Mouse (Mus musculus): Measurements from ENCODE around the gene Tmem150b.
A peak's percentile ranks its signal among the peaks of the same experiment; 100 is the strongest.

Gene Tmem150b

DNA sequence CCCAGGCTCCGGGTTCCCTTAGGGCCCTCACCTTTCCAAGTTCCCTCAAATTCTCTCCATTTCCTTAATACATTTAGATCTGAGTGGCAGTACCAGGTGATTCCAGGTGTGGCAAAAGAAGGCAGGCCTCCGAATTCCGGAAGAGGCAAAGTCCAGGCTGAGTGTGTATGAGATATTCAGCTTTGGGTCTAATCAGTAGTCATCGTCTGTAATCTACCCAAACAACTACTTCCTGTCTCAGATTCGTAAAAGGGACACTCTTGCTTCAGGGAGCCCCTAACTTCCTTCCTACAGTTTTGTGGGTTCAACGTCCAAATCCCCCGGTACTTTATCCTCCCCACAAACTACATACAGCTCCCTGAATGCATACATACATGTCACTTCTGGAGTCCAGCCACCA lies at the start of gene Tmem150b:
Tmem150b (minus strand) TSS at position 81 of the 400 bp plus-strand sequence.
- DNase-seq = no peak

DNA sequence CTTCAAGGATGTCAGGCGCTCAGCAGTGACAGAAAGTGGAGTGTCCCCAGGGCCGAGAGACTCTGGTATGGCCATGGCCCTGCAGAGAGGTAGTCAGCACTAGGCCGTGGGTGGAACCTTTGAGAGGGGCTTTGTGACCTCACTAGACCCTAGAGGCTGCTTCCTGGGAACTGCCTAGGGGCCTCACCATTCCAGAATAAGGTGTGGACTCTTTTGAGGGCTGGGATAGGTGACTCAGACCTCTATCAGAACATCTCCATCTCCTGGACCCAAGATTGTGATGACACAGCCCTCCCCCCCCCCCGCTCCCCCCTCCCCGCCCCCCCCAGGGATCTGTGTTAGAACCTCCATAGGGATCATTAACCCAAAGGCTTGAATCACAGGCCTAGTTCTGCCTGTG lies 46.2 kb upstream of the Tmem150b start, which contains the start of gene Fam71e2:
Fam71e2 (minus strand) TSS at position 101 of the 400 bp plus-strand sequence.
- no peak for DNase-seq

DNA sequence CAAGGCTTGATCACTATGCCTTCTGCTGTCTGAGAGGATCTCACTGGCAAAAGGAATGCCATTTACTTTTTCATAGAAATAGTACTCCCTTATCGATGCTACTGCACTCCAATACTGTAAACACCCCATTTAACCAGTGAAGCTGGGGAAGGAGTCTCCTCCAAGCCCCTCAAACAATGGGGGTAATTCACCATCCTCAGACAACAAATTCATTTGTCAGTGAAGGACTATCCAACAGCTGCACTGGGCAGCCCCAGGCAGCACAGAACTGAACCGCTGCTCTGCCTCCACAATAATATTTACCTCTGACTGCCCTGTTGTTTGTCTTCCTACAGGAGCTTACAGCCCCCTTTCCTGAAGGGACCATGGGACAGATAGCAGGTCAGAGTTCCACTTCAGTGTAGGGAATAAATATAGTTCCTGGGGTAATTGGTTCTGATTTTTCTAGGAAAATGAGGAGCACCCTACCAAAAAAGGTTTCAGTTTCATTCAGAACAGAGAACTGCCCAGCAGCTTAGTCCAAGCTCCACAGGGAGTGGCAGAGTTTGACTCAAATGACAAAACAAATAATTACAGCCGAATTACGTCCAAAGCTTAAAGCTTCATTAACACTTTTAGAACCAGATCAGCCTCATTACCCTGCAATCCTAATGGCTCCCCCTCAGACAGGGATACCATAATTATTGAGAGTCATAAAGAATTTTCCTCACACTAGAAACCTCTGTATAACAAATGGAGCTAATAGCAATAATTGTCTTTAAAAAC lies 40.1 kb upstream of the Tmem150b start:
- DNase-seq = no peak

DNA sequence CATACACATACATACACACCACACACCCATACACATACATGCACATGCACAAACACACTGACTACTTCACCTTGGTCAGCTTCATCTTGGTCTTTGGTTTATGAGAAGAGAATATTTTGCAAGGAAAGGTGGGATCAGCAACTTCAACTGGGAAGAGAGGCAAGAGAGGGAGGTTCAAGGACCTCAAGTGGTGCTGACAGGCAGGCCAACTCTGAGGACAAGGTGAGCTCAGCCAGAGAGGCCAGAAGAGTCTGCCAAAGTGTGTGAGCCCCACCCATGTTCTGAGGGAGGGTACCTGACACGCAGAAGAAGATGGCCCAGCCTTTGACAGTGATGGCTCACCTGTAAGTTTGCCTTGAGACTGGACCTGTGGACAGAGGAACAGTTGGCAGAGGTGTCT lies 34.6 kb upstream of the Tmem150b start:
- no peak for DNase-seq

DNA sequence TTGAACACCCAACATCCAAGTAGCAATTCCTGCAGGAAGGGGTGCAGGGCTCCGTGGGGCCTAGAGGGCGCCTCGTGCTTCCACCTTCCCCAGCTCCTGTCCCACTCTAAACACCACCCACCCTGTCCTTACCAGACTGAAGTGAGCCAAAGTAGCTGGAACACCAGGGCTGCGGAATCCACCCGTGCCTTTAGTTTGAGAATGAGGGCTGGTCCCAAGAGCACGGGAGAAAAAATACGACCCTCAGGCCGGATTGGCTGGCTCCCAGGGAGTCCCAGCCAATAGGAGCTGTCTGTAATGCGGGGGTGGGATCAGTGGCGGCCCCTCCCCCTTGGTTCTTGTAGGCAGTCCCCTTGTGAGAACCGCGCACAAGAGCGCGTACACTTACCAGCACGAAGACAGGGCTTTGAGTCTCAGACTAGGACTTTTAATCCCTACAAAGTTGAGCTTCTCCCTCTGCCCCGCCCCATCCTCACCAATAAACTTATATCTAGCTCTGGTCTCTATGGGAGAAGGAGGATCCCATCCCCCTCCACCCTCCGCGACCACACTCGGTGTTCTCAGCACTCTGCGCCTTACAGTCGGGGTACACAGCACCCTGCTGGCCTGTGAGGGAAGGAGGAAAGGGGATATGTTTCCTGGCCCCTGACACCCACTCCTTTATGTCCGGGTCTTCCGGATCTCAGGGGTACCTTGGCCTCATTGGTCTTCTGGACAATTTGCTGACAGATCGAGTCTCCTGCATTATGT lies 27.9 kb upstream of the Tmem150b start, which contains the start of gene Cox6b2:
Cox6b2 (minus strand) TSS at position 274 of the 750 bp plus-strand sequence.
- peak; percentile 80 for DNase-seq

DNA sequence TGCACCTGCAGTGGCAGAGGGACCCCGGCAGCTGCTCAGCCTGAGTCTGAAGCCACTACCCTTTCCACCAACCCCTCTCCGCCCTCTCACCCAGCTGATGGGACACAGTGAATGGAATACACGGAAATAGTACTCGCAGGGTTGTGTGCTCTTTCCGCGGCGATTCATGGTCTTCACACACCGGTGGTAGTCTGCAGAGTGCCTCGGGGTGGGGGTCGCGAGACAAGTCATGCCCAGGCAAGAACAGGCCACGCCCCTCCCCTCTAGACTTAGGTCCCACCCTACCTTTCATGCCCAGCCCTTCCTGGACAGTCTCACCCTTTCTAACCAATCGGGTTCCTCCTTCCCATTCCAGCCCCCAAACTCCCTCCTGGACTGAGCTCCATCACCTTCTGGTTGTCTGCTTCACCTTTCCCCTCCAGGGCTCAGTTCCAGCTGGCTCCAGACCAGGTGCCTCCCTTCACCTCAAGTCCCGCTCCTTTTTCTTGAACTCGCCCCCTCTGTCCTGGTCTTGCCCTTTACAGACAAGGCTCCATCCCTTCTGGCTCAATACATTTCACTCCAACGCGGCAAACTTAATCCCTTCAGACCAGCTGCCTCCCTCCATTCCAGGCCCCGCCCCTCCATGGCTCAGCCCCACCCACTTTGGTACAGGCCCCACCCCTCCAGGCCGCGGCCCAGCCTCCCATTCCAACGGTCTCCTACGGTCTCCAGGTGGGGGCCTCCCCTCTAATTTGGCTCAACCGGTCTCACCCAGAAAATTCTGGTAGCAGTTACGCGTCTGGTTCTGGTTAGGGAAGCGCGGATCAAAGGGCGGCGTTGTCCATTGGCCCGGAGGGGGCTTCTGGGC lies 27.1 kb upstream of the Tmem150b start:
- DNase-seq = peak; percentile 68

DNA sequence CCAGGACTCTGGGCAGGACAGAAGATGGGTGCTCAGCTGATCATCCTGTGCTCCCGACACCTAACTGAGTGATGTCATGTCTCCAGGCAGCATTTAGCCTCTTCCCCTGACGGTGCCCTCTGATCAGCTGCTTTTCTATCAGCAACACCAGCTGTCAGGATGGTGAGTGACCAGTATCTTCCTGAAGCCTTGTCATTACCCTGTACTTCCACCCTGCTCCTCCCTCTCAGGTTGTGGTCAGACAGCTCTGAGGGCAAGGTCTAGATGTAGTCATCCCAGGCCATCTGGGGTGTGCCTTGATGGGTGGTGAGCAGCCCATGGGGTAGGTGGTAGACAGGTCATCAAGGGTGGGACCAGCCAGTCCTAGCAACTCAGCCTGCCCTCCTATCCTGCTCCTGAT lies 24.1 kb upstream of the Tmem150b start:
- DNase-seq = no peak

DNA sequence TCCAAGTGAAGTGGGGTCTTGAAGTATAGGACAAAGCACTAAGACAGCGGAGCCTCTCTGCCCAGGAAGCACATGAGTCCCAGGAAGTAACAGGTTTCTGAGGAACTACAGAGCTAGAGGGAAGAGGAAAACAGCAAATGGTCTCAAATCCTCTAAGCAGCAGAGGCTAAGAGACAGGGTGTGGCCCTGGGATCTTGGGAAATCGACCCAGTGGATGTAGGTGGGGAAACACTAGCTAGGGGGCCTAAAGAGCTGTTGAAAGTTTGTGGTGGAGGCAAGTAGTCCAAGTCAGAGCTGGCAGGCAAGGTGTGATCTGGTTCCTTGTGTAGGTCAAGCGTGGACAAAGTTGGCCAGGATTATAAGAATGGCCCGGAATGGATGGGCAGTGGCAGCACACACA lies 23.3 kb upstream of the Tmem150b start:
- DNase-seq = no peak

DNA sequence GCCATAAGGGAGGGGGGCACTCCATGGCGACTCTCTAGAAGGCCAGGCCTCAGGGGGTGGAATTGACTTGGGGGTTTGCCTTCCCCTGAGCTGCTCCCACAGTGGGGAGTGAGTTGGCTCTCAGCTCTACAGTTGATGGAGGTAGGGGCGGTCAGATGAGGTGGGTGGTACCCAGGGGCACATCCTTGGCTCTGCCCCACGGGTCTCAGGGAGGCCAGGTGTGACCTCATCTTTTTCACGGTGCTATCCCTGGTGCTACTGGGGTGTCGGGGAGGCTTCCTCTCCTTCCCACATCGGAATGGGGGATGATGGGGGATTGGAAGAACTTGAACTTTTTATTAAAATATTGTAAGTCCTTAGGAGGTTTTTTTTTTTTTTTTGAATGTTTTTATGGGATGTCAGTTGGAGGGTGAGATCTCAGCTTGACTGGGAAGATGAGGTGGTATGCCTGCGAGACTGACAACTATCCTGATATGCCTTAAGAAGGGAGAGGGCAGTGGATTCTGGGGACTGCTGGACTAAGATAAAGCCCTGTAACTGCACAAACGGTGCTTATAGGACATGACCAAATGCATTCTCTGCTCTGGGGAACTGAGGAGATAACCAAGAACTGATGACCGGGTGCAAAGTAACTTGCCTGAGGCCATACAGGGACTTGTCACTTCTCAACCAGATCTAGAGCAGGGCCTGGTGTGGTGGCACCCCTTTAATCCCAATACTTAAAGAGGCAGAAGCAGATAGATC lies 22.3 kb upstream of the Tmem150b start:
- DNase-seq = no peak

DNA sequence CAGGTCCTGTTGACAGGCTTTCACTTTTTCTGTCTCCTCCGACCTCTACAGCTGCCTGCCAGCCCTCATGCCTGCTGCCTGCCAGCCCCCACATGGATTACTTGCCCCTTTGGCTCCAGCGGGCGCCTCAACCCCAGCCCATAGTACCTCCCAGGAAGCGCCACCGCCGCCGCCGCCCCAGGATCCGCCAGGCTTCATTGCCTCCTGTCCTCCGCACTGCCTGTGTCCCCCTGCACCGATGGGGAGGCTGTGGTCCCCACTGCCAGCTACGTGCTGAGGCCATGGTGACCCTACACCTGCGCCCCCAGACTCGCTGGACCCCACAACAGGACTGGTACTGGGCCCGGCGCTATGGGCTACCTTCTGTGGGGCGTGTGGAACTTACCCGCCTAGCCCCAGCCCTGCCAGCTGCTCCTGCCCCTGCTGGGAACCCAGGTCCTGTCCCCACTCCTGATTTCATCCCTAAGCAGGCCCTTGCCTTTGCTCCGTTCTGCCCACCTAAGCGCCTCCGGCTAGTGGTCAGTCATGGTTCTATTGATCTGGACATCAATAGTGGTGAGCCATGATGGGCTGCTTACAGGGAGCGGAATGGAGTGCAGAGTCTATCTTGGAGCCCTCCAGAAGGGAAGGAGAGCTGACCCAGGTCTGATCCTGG lies 21.4 kb upstream of the Tmem150b start:
- DNase-seq = no peak

DNA sequence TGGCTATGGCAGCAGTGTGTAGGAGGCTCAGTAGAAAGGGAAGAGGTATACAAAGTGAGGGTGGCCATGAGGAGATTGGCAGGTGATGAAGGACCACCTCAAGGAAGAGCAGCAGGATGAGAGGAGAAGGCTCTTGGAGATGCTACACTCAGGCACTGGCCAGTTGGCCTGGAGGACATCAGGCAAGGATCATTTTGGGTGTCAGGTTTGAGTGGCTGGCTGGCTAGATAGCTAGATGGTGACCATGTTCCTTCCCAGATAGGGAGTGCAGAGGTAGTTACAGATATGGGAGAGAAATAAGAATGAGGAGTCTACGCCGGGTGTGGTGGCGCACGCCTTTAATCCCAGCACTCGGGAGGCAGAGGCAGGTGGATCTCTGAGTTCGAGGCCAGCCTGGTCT lies 19.8 kb upstream of the Tmem150b start:
- DNase-seq = no peak

DNA sequence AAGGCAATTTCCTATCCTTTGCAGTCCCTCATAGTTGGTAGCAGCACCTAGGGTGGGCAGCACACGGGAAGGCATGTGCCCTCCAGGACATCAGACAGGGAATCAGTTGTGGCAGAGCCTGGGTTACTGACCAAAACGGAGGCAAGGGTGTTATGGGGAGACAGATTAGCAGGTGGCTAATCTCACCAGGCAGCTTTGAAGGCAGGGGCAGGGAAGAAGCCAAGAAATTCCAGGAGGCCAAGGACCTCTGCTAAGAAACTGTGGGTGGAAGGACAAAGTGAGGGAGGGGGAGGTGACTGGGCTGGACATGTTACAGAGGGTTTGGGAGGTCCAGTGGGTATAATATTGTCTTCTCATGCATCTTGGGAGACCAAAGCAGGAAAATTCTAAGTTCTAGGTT lies 18.3 kb upstream of the Tmem150b start:
- DNase-seq = no peak

DNA sequence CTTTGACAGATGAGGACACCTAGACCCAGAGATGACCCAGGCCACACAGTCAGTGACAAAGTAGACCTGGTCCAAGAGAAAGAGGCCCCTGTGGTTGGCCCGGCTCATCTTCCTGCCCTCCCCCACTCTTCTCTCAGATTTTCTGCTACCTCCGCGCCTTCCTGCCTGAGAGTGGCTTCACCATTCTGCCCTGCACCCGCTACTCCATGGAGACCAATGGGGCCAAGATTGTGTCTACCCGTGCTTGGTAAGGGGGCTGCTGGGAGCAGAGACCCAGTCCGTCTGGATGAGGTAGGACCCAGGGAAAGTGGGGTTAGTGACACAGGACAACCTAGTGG lies 17.4 kb upstream of the Tmem150b start:
- DNase-seq = no peak

DNA sequence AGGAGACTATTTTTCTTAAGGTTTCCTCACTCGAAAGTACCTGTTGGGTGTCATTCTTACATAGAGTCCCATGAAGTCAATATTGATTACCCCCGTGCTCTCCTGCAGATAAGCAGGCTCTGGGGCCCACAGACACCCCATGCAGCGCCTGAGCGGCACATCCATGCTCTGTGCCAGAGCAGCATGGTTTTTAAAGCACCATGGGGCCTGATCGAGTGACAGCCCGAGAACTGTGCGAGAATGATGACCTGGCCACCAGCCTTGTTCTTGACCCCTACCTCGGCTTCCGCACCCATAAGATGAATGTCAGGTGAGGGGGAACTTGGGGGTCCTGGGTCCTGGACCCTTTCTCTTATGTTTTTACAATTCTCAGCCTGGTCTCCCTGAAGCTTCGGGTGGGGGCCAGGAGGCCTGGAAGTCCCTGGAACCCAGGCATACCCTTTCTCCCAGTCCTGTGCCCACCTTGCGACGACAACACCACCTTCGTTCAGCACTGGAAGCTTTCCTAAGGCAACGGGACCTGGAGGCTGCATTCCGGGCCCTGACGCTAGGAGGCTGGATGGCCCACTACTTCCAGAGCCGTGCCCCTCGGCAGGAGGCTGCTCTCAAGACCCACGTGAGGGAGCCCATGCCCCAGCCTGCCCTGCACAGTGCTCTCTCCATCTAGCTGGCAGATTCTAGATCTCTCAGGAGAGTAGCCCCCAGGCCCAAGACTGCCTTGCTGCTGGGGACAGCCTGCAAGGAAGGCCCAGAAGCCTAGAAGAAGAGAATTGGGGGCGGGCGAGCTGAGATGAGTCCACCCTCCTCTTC lies 16.8 kb upstream of the Tmem150b start:
- no peak for DNase-seq

DNA sequence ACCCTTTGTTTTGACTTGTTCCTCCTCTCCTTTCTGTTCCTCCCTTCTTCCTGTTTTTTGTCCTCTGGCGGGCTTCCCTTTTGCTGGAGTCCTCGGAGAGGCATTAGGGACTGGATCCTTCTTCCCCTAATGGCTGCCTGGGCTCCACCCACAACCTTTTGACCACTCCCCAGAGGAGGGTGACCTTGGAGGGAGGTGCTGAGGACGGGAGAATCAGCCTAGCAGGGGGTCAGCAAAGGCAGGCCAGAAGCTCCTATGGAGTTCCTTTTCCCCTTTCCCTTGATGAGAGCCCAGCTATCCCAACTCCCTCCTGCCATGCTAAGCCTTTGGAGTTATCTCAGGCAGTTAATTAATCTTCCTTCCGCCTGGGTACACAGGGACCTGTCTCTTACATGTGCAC lies 16.1 kb upstream of the Tmem150b start:
- peak; percentile 88 for DNase-seq

DNA sequence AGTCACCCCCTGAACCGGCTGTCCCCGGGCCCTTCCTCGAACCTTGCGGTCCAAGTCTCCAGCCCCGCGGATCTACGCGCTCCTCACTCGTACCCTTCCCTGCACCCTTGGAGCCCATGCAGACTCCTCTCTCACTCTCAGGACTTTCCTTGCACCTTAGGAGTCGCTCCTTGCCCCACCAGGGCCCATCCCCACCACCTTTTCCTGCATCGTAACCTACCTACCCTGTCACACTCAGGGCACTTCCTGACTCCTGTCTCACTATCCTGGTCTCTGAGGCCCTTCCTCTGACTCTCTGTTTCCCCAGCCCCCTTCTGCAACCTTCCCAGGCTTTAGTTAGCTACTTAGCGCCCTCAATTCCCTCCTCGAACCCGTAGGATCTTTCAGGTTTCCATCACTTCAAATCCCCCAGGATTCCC lies 15.3 kb upstream of the Tmem150b start:
- DNase-seq = no peak

DNA sequence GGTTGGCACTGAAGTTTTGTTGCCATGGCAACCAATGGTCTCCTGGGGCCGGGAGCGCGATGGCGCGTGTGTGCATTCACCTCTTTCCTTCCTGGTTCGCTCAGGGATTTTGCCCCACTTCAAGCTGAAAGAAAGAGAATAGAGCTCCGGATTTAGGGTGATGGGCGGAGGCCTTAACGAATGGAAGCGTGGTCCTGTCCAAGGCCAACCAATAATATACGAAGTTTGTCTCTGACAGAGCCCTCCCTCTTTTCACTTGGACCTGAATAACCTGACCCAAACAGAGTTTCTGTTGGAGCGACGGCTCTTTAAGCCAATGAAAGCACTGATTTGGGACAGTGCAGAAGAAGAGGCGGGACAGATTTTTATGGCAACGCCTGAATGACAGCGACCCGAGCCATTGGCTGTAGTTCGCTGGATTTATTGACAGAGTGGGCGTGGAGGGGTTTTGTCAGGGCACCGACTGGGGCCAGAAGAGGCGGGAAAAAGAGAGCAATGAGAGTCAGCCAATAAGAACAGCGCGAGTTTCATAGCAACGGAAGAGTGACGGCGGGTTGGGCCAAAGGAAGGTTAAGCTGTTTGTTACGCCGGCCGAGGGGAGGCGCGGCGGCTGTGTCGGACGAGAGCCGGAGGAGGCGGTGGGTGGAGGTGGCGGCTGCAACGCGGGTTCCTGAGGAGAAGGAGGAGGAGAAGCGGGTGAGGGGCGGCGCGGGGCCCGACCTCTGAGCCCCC lies 14.7 kb upstream of the Tmem150b start, which contains the start of gene Kmt5c:
Kmt5c (plus strand) TSS at position 572 of the 732 bp plus-strand sequence.
- peak; percentile 100 for DNase-seq

DNA sequence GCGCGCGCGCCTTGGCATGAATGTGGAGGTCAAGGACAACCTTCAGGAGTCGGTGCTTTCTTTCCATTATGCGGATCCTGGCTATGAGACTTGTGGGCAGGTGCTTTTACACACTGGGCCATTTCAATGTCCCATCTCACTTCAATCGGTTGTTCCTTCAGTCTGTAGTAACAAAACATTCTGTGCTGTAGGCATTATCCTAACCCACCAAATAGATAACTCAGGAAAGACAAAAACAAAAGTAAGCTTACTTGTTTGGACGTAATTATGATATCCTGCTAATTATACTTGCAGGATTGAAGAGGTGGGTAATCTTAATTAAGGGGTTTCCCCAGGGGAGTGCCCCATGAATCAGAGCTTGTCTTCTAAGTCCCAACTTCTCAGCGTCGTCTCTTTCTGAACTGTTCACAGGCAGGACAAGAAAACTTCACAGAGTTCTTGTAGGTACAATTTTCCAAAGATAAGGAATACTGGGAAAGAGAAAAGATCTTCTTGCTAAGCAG lies 14.0 kb upstream of the Tmem150b start:
- no peak for DNase-seq

DNA sequence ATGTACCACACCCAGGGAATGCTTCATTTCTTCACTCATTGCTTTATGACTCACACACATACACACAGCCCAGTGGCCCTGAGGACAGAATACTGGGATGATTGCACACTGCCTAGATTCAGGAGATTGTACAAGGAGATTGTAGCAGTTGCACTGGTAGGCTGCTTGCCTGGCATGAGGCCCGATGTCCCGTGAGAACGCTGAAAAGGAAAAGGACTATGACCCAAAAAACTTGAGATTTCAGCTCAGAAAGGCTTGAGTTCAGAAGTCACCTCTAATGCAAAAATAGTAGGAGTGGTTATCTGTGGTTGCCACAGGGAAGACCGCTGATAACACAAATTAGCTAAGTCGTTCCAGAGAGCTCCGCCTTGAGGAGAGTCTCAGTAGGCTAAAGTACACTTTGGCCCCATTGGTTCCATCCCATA lies 7.9 kb upstream of the Tmem150b start:
- peak; percentile 70 for DNase-seq

DNA sequence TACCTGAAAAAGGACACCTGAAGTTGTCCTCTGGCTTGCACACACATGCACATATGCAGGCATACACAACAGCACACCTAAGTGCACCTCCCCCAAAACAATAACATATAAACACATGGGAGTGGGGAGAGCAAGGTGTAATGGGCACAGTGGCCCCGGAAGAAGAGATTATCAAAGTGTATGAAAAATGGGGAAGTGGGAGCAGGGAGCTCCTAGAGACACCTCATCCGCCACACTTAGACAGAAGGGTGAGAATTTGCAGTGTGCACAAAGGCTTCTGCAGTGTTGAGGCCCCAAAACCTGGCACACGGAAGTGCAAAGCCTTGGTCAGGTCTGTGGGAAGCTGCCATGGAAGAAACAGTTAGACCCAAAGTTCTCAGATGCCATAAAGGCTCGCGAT lies 6.0 kb upstream of the Tmem150b start:
- no peak for DNase-seq
